Mouse (Mus musculus) liver, embryonic 15.5 days (tissue): ENCODE measurements around the gene Soga3. TPM values are rescaled to one million over a fixed set of nuclear protein-coding genes. Genes with fewer than 3 reads are reported as not detected.

Experiments used
- ATAC-seq: fragments of 200-750 bp; cut with Nextera tagmentation; 2 replicates; pipeline ENCODE4 v1.8.0; 2017; ENCODE audit warnings: moderate number of reproducible peaks, mild to moderate bottlenecking, moderate library complexity; ENCODE audit not compliant: insufficient read depth
- H3K27ac ChIP-seq: fragments of 300-500 bp; sonication (generic); replicated peaks from 2 replicates; pipeline ENCODE4 v1.5.1; 2015; ENCODE audit warnings: mild to moderate bottlenecking, inconsistent platforms
- H3K27me3 ChIP-seq: fragments of 300-500 bp; sonication (generic); 2 replicates; pipeline ENCODE4 v1.6.1; 2015; ENCODE audit warnings: mild to moderate bottlenecking, inconsistent platforms
- H3K36me3 ChIP-seq: fragments of 300-500 bp; sonication (generic); replicated peaks from 2 replicates; pipeline ENCODE4 v1.6.1; 2015; ENCODE audit warnings: moderate library complexity, mild to moderate bottlenecking, inconsistent platforms
- H3K4me1 ChIP-seq: fragments of 300-500 bp; sonication (generic); replicated peaks from 2 replicates; pipeline ENCODE4 v1.6.1; 2015; ENCODE audit warnings: inconsistent platforms
- H3K4me2 ChIP-seq: fragments of 300-500 bp; sonication (generic); 2 replicates; pipeline ENCODE4 v1.6.1; 2015; ENCODE audit warnings: moderate library complexity, mild to moderate bottlenecking, inconsistent platforms
- H3K4me3 ChIP-seq: fragments of 300-500 bp; sonication (generic); replicated peaks from 2 replicates; pipeline ENCODE4 v1.5.1; 2015; ENCODE audit warnings: mild to moderate bottlenecking, inconsistent platforms
- H3K9ac ChIP-seq: fragments of 300-500 bp; sonication (generic); 2 replicates; pipeline ENCODE4 v1.6.1; 2015; ENCODE audit warnings: moderate library complexity, mild to moderate bottlenecking, inconsistent platforms
- H3K9me3 ChIP-seq: fragments of 300-500 bp; sonication (generic); replicated peaks from 2 replicates; pipeline ENCODE4 v1.6.1; 2016; ENCODE audit warnings: inconsistent platforms
- WGBS: fragments of 180-500 bp; shearing (Covaris S2); methylation state at CpG from one replicate; pipeline ENCODE4 v1.1.7; 2015; ENCODE audit warnings: mixed read lengths; ENCODE audit not compliant: insufficient replicate concordance; 5-methylcytosine and 5-hydroxymethylcytosine counted together
- polyA plus RNA-seq: library from polyadenylated mRNA; unstranded; fragments of >200 nt; fragmentation: Nextera tagmentation; extraction: Ambion mirVana; gene quantifications from 2 replicates; pipeline ENCODE4 v1.2.1, GENCODE M21; 2015

Soga3 gene
- polyA plus RNA-seq, 1 experiment from 2014 or later: 0.10 TPM

DNA sequence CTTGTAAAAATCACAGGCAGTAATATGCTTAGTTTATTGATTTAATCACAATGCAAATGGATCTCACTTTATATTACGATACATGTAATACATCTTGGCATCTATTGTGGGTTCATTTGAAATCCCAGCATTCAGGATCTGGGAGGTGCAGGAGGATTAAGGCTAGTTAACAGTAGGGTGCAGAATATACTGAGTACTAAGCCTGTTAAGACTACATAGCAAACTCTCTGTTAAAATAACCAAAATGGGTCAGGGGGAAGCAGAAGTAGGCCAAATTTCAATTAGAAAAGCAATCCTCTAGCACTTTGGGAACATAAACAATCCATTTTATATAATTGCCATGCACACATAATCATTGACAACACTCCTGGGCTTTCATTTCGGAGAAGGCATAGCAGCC is 30.1 kb downstream of the Soga3 start:
- Histone ChIP-seq H3K36me3 (no peaks in the 10 kb centered on the region), H3K4me2 (no peak overlapping the region), H3K27ac (no peak overlapping the region), H3K9ac (no peak overlapping the region), H3K27me3 (no peaks in the 10 kb centered on the region), H3K4me3 (no peak overlapping the region), H3K4me1 (no peaks in the 10 kb centered on the region), H3K9me3 (no peaks in the 10 kb centered on the region)
- 47% methylated on average over 2 of the region's 2 CpGs for WGBS
- ATAC-seq: no peak

GRCm38 (mm10) chr10:29175656-29176055 is 32.0 kb downstream of the Soga3 start:
- H3K4me1 ChIP-seq: no peaks in the 10 kb centered on the region
- no peak overlapping the region for H3K27ac ChIP-seq
- no peak for ATAC-seq
- H3K9me3 ChIP-seq: no peaks in the 10 kb centered on the region
- no peaks in the 10 kb centered on the region for H3K27me3 ChIP-seq
- H3K4me3 ChIP-seq: no peak overlapping the region
- WGBS: 52% methylated on average over 3 of the region's 3 CpGs
- H3K36me3 ChIP-seq: no peaks in the 10 kb centered on the region
- no peak overlapping the region for H3K4me2 ChIP-seq
- no peak overlapping the region for H3K9ac ChIP-seq

DNA sequence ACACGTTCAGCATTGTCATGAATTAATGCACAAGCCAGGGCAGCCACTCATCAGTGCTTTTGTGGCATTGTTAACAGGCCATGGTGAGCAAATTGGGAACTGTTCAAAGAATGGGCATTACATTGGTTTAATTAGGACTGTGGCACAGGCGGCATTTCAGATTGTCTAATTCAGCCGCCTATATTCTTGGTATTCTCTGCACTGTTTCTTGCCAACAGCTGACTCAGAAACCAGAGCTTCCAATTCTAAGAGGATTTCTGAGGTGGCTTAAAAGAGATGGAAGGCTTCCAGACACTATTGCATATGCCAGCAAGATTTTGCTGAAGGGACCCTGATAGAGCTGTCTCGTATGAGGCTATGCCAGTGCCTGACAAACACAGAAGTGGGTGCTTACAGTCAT is 33.2 kb downstream of the Soga3 start:
- Histone ChIP-seq H3K36me3 (no peaks in the 10 kb centered on the region), H3K4me1 (no peaks in the 10 kb centered on the region)
- WGBS: 64% methylated on average over 4 of the region's 4 CpGs

DNA sequence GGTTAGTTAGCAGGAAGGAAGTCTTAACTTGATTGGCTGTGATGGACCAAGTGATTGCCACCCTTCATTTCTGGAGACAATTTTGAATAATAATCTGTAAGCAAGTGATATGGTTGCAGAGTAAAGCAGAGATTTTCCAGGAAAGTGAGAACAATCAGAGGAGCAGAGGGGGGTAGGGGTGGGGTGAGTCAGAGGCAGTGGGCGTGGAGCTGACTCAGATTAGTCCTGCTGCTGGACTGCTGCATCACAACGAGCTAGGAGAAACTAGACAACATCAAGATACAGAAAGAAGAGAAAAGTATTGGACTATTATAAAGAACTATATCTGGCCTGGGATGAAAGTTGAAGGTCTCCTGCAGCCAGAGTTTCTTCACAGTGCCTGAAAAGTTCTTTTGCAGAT is 34.4 kb downstream of the Soga3 start:
- Histone ChIP-seq H3K36me3 (no peaks in the 10 kb centered on the region), H3K9ac (no peak overlapping the region), H3K27ac (no peak overlapping the region), H3K27me3 (no peaks in the 10 kb centered on the region), H3K4me2 (no peak overlapping the region), H3K9me3 (no peaks in the 10 kb centered on the region), H3K4me1 (no peaks in the 10 kb centered on the region), H3K4me3 (no peak overlapping the region)
- no peak for ATAC-seq
- WGBS: 27% methylated on average over 2 of the region's 2 CpGs

More for the DNA sequence above, 33.2 kb downstream of the Soga3 start:
- Histone ChIP-seq H3K4me3 (no peak overlapping the region), H3K27me3 (no peaks in the 10 kb centered on the region), H3K27ac (no peak overlapping the region), H3K9me3 (no peaks in the 10 kb centered on the region), H3K4me2 (no peak overlapping the region), H3K9ac (no peak overlapping the region)
- no peak for ATAC-seq

- no peak for ATAC-seq
- 72% methylated on average over 3 of the region's 3 CpGs for WGBS
- H3K9ac ChIP-seq: no peak overlapping the region
- H3K27ac ChIP-seq: no peak overlapping the region
- no peaks in the 10 kb centered on the region for H3K9me3 ChIP-seq
- no peaks in the 10 kb centered on the region for H3K4me1 ChIP-seq
- H3K27me3 ChIP-seq: no peaks in the 10 kb centered on the region
- no peaks in the 10 kb centered on the region for H3K36me3 ChIP-seq
- H3K4me3 ChIP-seq: no peak overlapping the region
- no peak overlapping the region for H3K4me2 ChIP-seq
Measured at GRCm38 (mm10) chr10:29180210-29180609, 36.6 kb downstream of the Soga3 start.

DNA sequence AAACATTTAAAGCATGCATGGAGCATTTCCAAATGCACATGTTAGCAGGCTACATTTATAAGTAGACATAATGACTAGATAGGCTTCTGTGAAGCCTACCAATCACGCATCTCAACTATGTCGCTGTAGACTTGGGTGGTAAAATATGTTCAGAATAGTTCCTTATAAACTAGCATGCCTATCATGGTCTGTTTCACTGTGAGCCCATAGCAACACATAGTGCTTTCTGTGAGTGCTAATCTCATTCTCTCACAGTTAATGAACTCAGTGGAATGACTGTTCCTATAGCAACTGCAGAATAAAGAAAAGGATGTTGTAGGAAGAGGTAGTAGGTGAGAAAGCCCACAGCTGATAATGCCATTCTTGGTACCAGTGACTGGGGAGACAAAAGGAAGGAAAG is 37.4 kb downstream of the Soga3 start:
- H3K27me3 ChIP-seq: no peaks in the 10 kb centered on the region
- WGBS: 72% methylated on average over 2 of the region's 2 CpGs
- no peaks in the 10 kb centered on the region for H3K9me3 ChIP-seq
- no peaks in the 10 kb centered on the region for H3K4me1 ChIP-seq
- H3K4me2 ChIP-seq: no peak overlapping the region
- ATAC-seq: no peak
- H3K27ac ChIP-seq: no peak overlapping the region
- H3K36me3 ChIP-seq: no peaks in the 10 kb centered on the region
- no peak overlapping the region for H3K9ac ChIP-seq
- H3K4me3 ChIP-seq: no peak overlapping the region

GRCm38 (mm10) chr10:29193769-29194168 is 50.1 kb downstream of the Soga3 start:
- Histone ChIP-seq H3K4me2 (no peak overlapping the region), H3K4me3 (no peak overlapping the region), H3K9ac (no peak overlapping the region), H3K4me1 (no peaks in the 10 kb centered on the region), H3K36me3 (no peaks in the 10 kb centered on the region), H3K9me3 (no peaks in the 10 kb centered on the region), H3K27ac (no peak overlapping the region), H3K27me3 (no peaks in the 10 kb centered on the region)
- ATAC-seq: no peak

- no peak overlapping the region for H3K4me3 ChIP-seq
- ATAC-seq: no peak
- no peak overlapping the region for H3K27ac ChIP-seq
- no peaks in the 10 kb centered on the region for H3K9me3 ChIP-seq
- H3K36me3 ChIP-seq: no peaks in the 10 kb centered on the region
- H3K4me2 ChIP-seq: no peak overlapping the region
- no peaks in the 10 kb centered on the region for H3K4me1 ChIP-seq
- WGBS: 82% methylated on average over 33 of the region's 33 CpGs
- no peak overlapping the region for H3K9ac ChIP-seq
- no peaks in the 10 kb centered on the region for H3K27me3 ChIP-seq
Measured at GRCm38 (mm10) chr10:29196811-29197210, 53.2 kb downstream of the Soga3 start.

DNA sequence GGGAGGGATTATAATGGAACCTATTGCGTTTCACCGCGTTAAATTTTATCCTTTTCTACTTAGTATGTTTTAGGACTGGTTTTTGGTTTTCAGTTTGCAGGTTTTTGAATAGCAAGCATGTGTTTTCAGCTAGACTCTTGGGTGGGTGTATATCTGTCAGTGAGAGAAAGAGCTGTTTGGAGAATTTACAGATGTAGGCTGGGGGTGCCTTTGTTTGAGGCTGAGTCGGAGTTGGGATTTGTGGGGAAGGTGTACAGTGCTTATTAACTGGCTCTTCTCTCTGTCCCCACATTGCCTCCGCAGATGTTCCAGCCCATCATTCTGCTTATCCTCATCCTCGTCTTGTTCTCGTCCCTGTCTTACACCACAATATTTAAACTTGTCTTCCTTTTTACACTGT is 55.0 kb downstream of the Soga3 start, which contains the start of gene Gm49353:
TSS of gene Gm49353 (plus strand) at position 313 of the 400 bp plus-strand sequence.
- no peak within 1 kb of the TSS for H3K4me2 ChIP-seq
- 70% methylated on average over 7 of the region's 7 CpGs for WGBS
- no peak within 1 kb of the TSS for H3K4me3 ChIP-seq
- H3K9me3 ChIP-seq: no peaks in the 10 kb centered on the region
- no peak within 1 kb of the TSS for H3K27ac ChIP-seq
- no peak for ATAC-seq
- no peak within 1 kb of the TSS for H3K9ac ChIP-seq
- H3K36me3 ChIP-seq: no peaks in the 10 kb centered on the region
- H3K4me1 ChIP-seq: no peaks in the 10 kb centered on the region
- no peaks in the 10 kb centered on the region for H3K27me3 ChIP-seq

DNA sequence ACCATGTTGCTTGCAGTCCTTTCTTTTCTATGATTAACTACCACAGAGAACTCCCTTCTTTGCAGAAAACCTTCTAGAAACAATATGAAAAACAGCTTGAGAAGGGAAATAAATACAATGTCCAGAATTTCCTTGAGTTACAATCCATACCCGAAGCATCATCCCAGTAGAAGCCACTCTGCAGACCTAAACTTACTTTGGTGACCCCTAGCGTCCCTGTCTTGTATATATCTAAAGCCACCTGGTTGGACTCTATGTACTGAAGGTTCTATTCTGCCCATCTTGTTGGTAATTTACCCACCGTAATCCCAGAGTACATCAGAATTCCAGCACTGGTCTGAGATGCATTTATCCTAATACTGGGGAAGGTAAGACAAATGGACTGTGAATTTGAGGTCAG is 56.2 kb downstream of the Soga3 start:
- H3K9ac ChIP-seq: no peak overlapping the region
- ATAC-seq: no peak
- no peaks in the 10 kb centered on the region for H3K4me1 ChIP-seq
- H3K36me3 ChIP-seq: no peaks in the 10 kb centered on the region
- no peak overlapping the region for H3K27ac ChIP-seq
- H3K27me3 ChIP-seq: no peaks in the 10 kb centered on the region
- no peaks in the 10 kb centered on the region for H3K9me3 ChIP-seq
- no peak overlapping the region for H3K4me3 ChIP-seq
- H3K4me2 ChIP-seq: no peak overlapping the region
- WGBS: 57% methylated on average over 3 of the region's 3 CpGs

DNA sequence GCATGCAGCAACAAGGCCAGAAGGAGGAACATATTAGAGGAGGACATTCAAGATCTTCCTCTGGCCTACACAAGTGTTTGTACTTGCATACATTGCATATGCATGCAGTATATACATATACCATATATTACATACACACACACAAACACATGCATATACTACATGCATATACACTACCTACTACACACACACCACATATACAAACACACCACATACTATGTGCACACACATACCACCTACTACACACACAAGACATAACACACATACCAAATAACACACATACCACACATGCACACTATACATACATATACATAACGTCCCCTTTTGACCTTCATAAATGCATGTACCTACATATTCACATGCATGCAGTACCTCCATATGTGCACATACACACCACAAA is 57.0 kb downstream of the Soga3 start:
- Histone ChIP-seq H3K9ac (no peak overlapping the region), H3K4me3 (no peak overlapping the region), H3K27ac (no peak overlapping the region), H3K27me3 (no peaks in the 10 kb centered on the region), H3K9me3 (no peaks in the 10 kb centered on the region), H3K4me2 (no peak overlapping the region), H3K36me3 (no peaks in the 10 kb centered on the region), H3K4me1 (no peaks in the 10 kb centered on the region)
- 57% methylated on average over 1 of the region's 1 CpGs for WGBS
- ATAC-seq: no peak

- Histone ChIP-seq H3K9ac (no peak overlapping the region), H3K4me1 (no peaks in the 10 kb centered on the region), H3K4me2 (no peak overlapping the region), H3K9me3 (no peaks in the 10 kb centered on the region), H3K27ac (no peak overlapping the region), H3K4me3 (no peak overlapping the region), H3K36me3 (no peaks in the 10 kb centered on the region), H3K27me3 (no peaks in the 10 kb centered on the region)
- no peak for ATAC-seq
Measured at GRCm38 (mm10) chr10:29206730-29207129, 63.1 kb downstream of the Soga3 start.
